Mouse (Mus musculus) large intestine, adult 2 months (tissue): ENCODE data around the gene Tmem219. TPM values are rescaled to one million over a fixed set of nuclear protein-coding genes. Genes with fewer than 3 reads are reported as not detected.
A peak's percentile ranks its signal among the peaks of the same experiment; 100 is the strongest.
"Not testable (repeated sequence)": the region's sequence is repeated elsewhere in the genome, so short reads cannot be mapped to it uniquely, and the experiment has no call there.

ENCODE experiments used
- DNase-seq: peaks from one replicate; pipeline ENCODE4 v3.0.0-alpha.2; 2012; ENCODE audit warnings: low read depth, low spot score
- WGBS: fragments of 180-500 bp; shearing (Covaris S2); methylation state at CpG from one replicate; pipeline ENCODE4 v1.1.7; 2018; 5-methylcytosine and 5-hydroxymethylcytosine counted together
- polyA plus RNA-seq: library from polyadenylated mRNA; depleted of rRNA; stranded (reverse); fragments of >200 nt; gene quantifications from 2 replicates; pipeline ENCODE4 v1.2.3, GENCODE M21; 2012

The Tmem219 gene
- polyA plus RNA-seq, 1 experiment = 64.4 TPM

GRCm38 (mm10) chr7:126928384-126929037, 5.8 kb upstream of the Tmem219 start, which contains the start of gene Kctd13:
Gene Kctd13 (plus strand): TSS chr7:126928879.
- peak; percentile 81 for DNase-seq
- WGBS = 2% methylated on average over 56 of the region's 56 CpGs

- 46% methylated on average over 3 of the region's 3 CpGs for WGBS
- DNase-seq = no peak
These were observed 3.6 kb upstream of the Tmem219 start for GRCm38 (mm10) chr7:126926299-126926698.

DNA sequence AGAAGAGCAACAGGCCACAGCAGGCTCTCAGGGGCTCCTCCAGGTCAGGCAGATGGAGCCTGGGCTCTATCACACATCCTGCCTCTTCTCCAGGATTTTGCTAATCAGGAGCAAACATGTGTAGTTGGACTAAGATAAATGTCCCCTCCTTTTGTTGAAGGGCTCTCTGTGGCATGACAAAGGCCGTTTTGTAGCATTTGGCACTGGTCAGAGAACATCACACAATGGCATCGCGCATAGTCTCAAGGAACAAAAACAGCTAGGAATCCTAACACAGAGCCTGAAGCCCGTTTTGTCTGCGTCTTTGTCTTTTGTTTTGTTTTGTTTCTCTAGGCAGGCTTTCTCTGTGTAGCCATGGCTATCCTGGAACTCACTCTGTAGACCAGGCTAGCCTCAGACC, 1.3 kb upstream of the Tmem219 start:
- WGBS = 77% methylated on average over 5 of the region's 5 CpGs
- DNase-seq = no peak

- 52% methylated on average over 2 of the region's 2 CpGs for WGBS
- DNase-seq = no peak
These were observed 1.2 kb downstream of the Tmem219 start for GRCm38 (mm10) chr7:126921563-126921962.

- WGBS = 78% methylated on average over 4 of the region's 4 CpGs
- DNase-seq = no peak
These were observed 2.7 kb downstream of the Tmem219 start for GRCm38 (mm10) chr7:126919973-126920372.

DNA sequence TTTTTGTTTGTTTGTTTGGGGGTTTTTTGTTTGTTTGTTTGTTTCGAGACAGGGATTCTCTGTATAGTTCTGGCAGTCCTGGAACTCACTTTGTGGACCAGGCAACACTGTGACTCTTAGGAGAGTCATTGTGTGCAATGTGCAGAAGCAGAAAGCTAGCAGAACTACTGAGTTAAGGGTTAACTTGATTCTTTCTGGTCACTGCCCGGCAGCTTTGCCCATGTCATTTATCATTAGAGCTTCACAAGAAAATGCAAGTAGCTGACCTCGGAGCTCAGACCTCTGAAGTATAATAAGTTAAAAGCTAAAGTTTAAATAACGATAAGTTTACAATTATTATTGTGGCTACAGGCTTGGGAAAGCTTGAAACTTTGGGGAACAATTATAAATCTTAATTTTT, 4.4 kb downstream of the Tmem219 start:
- 45% methylated on average over 4 of the region's 4 CpGs for WGBS
- not testable (repeated sequence) for DNase-seq

DNA sequence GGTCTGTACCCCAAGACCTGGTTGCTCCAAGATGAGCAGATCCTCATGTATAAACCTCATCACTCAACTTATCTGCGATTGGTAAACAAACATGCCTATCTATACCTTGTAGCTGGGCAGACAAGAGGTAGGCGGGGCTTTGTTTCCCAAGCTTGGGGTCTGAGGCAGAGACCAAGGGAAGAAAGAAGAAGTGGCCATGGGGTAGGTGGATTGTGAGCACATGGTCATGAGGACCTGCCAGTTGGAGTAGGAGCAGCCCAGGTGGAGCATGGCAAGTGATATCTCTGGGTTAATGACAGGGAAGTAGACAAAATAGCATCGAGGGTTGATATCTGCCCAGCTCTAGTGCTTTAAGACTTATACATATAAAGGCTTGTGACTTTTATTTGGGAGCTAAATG, 7.9 kb downstream of the Tmem219 start:
- 75% methylated on average over 3 of the region's 3 CpGs for WGBS
- DNase-seq = no peak

DNA sequence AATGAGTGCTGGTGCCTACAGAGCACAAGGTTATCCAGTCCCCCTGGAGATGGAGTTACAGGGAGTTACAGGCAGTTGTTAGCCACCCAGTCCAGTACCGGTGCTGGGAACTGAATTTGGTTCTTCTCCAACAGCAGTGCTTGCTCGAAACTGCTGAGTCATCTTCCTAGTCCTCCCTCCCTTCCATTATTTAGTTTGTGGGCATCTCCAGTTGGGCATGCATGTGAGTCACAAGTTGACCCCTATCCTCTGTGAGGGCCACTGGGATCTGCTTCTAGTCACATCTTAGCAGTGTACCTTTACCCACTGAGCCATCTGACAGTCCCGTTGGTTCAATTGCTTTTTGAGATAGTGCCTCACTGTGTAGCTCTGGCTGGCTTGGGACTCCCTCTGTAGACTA, 17.1 kb downstream of the Tmem219 start:
- 35% methylated on average over 3 of the region's 3 CpGs for WGBS
- no peak for DNase-seq

DNA sequence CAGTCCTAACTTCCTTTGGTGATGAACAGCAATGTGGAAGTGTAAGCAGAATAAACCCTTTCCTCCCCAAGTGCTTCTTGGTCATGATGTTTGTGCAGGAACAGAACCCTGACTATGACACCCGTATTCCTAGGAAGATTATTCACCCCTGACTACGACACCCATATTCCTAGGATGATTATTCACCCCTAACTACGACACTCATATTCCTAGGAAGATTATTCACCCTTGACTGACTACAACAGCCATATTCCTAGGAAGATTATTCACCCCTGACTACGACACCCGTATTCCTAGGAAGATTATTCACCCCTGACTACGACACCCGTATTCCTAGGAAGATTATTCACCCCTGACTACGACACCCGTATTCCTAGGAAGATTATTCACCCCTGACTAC, 22.9 kb downstream of the Tmem219 start:
- 85% methylated on average over 8 of the region's 9 CpGs for WGBS
- not testable (repeated sequence) for DNase-seq

DNA sequence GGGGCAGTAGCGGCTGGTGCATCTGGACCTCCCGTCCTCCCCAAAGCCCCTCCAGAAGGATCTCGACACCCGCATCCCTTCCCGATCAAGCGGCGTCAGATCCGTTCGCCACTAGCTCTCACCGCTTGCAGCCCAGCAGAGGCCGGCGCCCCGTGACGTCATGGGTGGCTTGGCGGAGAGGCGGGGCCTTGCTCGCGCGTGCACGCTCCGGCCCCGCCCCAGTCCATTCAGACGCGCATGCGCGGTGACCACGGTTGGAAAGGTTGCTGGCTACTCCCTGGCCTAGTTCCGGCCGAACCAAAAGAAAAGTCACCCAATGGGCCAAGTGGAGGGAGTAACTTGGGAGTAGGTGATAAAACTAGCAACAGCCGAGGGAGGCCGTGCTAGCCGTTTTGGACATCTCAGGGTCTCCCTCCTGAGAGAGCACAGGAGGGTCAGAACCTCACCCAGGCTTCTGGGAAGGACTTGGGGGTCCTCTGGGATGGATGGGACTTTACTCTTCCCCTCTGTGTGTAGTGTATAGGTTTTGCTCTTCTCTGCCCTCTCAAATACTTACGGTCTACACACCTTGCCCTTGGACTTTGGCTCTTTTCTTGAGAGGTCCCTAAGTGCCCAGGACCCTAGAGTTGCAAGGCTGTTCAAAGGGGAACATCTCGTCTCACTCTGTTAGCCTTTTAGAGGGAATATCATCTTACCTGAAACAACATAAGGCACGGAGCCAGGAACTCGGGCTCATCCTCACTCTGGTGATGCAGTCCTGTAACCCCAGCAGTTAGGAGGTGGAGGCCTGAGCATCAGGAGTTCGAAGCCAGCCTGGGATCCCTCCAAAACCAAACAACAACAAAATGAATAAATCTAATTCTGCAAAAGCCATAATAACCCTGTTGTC, 24.4 kb downstream of the Tmem219 start:
- WGBS = 12% methylated on average over 37 of the region's 37 CpGs
- peak; percentile 75 for DNase-seq

- DNase-seq = no peak
- WGBS = 4% methylated on average over 16 of the region's 16 CpGs
These were observed 25.2 kb downstream of the Tmem219 start for GRCm38 (mm10) chr7:126897390-126898101.

GRCm38 (mm10) chr7:126896912-126897311, 25.8 kb downstream of the Tmem219 start:
- WGBS = 82% methylated on average over 5 of the region's 5 CpGs
- no peak for DNase-seq

- DNase-seq = no peak
- 63% methylated on average over 7 of the region's 7 CpGs for WGBS
These were observed 33.9 kb downstream of the Tmem219 start for GRCm38 (mm10) chr7:126888852-126889251.

DNA sequence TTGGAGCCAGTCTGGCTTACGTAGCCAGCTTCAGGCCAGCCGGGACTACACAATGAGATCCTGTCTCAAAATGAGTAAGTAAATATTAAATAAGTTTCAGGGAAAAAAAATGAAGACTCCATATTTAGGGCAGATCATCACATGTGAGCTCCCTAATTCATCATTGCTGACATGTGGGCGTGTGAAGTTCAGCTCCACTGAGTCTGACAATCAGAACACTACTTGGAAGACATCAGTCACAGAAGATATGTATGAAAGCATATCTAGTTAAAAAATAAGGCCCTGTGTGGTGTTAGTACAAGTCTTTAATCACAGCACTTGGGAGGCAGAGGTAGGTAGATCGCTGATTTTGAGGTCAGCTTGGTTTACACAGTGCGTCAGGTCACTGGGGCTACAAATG, 35.4 kb downstream of the Tmem219 start:
- 84% methylated on average over 5 of the region's 5 CpGs for WGBS
- DNase-seq = no peak

DNA sequence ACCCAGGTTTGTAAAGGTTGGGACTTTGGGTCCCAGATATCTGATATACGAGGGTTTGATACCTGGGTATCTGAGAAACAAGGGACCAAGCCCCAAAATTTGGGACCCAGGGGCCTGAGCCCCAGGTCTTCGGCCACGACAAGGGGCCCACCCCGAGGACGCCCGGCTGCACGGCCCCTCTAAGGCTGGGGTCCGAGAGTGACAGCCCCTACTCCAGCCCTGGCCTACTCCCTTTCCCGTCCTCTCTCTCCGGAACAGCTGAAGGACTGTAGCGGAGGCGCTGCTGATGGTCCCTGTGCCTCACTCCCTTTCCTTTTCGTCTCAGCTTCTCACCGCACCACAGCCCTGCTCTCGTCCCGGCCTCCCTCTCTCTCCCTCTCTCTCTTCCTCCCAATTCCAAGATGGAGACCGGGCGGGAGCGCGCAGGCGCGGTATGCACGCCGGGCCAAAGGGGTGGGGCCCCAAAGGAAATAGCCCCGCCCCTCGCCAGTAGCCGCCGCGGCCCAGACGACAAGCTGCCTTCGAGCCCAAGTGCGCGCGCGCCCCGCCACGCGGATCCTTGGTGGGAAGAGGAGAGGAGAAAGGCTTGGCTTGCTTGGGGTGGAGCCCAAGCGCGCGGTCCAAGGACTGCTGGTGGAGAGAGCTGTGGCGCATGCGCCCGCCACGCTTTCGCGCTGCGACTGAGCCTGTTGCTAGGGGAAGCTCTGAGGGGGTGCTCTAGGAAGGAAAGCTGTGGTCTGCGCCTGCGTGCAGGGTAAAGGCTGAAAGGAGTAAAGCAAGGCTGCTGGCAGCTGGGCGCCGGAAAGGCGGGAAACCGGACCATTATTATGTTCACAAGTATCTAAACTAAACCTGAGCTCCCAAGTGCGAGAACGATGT, 38.2 kb downstream of the Tmem219 start, which contains the start of gene Taok2:
Gene Taok2 (minus strand): TSS at position 418 of the 879 bp plus-strand sequence.
- under 1% methylated on average over 56 of the region's 56 CpGs for WGBS
- peak; percentile 92 for DNase-seq

DNA sequence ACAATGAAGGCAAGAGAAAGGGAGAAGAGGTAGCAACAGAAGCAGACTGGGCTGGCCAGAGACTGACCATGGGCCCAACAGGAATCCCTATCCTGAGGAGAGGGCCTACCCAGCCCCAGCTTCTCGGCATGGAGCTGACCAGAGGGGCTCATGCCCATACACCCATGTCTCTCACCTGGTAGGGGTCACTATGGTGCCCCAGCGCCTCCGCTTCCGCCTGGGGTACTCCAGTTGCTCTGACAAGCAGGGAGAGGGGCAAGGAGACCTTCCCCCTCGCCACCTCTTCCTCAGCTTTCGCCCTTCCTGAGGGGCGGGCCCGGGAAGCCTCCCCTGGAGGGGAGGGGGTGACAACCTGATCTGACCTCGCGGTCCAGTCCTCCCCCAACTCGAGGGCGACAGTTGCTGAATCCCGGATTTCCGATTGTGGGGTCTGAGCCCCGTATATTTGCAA, 39.0 kb downstream of the Tmem219 start:
- DNase-seq = no peak
- under 1% methylated on average over 15 of the region's 15 CpGs for WGBS

DNA sequence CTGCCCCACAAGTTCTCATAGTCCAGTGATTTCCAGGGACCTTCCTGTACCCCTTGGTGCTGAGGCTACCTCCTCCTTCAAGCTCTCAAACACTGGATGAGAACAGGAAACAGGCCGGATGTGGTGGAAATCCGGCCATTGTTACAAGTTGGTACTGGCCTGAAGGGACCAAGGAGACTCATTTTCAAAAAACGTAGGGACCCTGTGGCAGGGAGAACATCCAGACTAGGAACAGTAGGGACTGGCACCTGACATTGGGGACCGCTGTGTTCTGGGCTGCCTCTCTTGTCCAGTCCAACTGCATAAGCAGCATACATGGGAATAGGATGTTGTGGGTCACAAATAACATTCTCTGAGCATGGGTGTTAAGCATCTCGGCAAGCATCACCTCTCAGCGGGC, 41.7 kb downstream of the Tmem219 start:
- no peak for DNase-seq
- 75% methylated on average over 6 of the region's 6 CpGs for WGBS

GRCm38 (mm10) chr7:126877239-126877638, 45.5 kb downstream of the Tmem219 start:
- WGBS = 97% methylated on average over 1 of the region's 1 CpGs
- DNase-seq = no peak

- DNase-seq = no peak
- 94% methylated on average over 2 of the region's 2 CpGs for WGBS
These were observed 52.2 kb downstream of the Tmem219 start for GRCm38 (mm10) chr7:126870520-126870891.
